Mouse (Mus musculus): ENCODE data around the gene Cdca4. TPM values are rescaled to one million over a fixed set of nuclear protein-coding genes. Genes with fewer than 3 reads are reported as not detected.

Gene Cdca4
- polyA plus RNA-seq, 1 experiment from 2014 or later = 56.6 TPM

DNA sequence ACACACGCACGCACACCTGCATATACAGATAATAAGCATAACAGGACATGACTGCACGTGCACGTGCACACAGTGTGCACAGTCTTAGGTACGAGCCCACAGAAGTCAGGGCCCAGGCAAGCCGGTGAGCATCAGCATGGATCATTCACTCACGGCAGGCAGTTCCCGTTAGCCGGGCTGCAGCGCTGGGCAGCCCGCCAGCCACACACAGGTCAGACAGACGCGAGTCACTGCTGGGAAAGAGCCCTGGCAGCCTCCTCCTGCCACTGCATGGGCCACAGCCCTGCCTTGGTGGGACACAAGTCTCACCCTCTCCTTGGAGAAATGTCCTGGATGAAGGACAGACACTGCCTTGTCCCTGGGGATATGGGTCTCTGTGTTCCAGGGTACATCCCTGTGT is 25.2 kb downstream of the Cdca4 start:
- no peak for ATAC-seq (replicated peaks; ENCODE audit: low FRiP score, low read depth)
- Histone ChIP-seq H3K4me2 (ENCODE audit: low read length) (no peak overlapping the region), H3K4me3 (replicated peaks; ENCODE audit: low read depth, low read length) (no peak overlapping the region), H3K27me3 (ENCODE audit: insufficient read depth, low read length) (no peaks in the 10 kb centered on the region), H3K27ac (no peak overlapping the region), H3K36me3 (ENCODE audit: insufficient read depth, low read length) (no peaks in the 10 kb centered on the region), H3K9ac (ENCODE audit: low read depth, low read length) (no peak overlapping the region), H3K4me1 (replicated peaks; ENCODE audit: insufficient read depth, low read length) (peaks cover 8% of the 10 kb centered on the region), H3K9me3 (replicated peaks; ENCODE audit: low read length) (no peaks in the 10 kb centered on the region)
- DNase-seq (ENCODE audit: low spot score) = no peak
- TF ChIP-seq CTCF (IDR thresholded peaks at IDR 0.05; ENCODE audit: low read depth) = no peak
- WGBS = 40% methylated on average over 13 of the region's 13 CpGs

DNA sequence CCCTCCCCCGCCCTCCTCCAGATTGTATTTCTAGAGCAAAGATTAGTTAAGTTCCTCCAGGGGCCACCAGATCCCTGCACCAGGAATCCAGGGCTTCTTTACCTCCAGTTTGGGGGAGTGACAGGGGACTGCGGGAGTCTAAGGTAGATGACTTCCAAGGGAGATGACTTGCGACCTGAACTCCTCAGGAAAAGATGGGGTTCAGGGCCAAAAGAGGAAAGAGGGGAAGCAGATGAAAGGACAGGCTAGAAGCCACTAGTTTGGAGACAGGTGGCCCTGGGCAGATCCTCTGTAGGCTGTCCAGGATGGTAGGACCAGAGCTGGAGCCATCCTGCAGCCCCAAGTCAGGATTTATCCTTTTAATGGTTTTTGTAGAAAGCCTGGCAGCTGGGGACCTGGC is 26.3 kb downstream of the Cdca4 start:
- no peaks in the 10 kb centered on the region for H3K9me3 ChIP-seq (replicated peaks; ENCODE audit: low read length)
- WGBS = 9% methylated on average over 3 of the region's 3 CpGs
- peak overlapping the region; percentile 99; the same call in 1 of the 2 replicates for H3K4me2 ChIP-seq (ENCODE audit: low read length)
- no peak overlapping the region for H3K9ac ChIP-seq (ENCODE audit: low read depth, low read length)
- H3K27ac ChIP-seq = no peak overlapping the region
- ATAC-seq (replicated peaks; ENCODE audit: low FRiP score, low read depth) (no peak), DNase-seq (ENCODE audit: low spot score) (no peak)
- no peak overlapping the region for H3K4me3 ChIP-seq (replicated peaks; ENCODE audit: low read depth, low read length)
- H3K27me3 ChIP-seq (ENCODE audit: insufficient read depth, low read length) = no peaks in the 10 kb centered on the region
- no peaks in the 10 kb centered on the region for H3K36me3 ChIP-seq (ENCODE audit: insufficient read depth, low read length)
- TF ChIP-seq CTCF (IDR thresholded peaks at IDR 0.05; ENCODE audit: low read depth) = no peak
- H3K4me1 ChIP-seq (replicated peaks; ENCODE audit: insufficient read depth, low read length) = peaks cover 8% of the 10 kb centered on the region; the same call in 1 of the 2 replicates

DNA sequence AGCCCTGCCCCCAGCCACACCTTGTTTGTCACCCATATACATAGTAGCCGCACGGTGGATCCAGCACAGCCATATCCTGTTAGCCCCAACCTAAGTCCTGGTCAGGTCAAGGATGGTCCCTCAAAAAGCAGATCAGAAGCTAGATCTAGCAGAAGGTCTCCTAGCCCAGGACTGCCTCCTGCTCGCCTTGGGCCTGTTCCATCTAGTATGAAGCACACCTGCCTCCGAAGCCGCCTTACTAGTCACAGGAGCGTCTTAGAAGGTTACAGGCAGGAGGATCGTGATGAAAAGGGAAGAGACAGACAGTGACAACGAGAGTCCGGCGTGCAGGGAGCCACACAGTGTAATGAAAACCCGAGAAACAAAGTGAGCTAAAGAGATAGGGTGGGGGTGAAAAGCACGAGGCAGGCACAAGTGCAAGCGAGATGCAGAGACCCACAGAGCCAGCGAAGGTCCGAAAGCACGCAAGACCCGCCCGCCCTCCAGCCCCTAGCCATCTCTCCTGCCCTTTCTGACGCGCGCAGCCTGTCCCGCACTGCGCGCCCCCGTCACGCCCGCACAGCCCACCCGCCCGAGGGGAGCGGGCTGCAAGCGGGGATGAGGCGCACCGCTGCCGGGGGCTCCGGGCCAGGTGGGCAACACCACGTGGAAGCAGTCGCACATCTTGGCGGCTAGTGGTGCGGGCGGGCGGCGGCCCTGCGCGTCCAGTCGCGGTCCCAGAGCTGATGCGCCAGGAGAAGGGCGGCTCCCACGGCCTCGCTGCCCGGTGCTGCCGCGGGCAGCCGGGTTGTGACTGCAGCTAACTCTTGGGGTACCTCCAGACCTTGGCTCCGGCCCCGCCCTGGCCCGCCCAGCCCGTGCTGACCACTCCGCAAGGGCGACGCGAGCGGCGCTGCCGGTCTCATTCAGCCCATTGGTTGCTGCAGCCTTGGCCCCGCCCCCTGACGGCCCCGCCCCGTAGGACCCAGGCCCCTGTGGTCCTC is 27.1 kb downstream of the Cdca4 start, which contains the start of gene Ahnak2:
TSS of gene Ahnak2 (minus strand) at position 794 of the 983 bp plus-strand sequence.
- DNase-seq (ENCODE audit: low spot score) (peak; percentile 44), ATAC-seq (replicated peaks; ENCODE audit: low FRiP score, low read depth) (peak; percentile 37)
- peaks cover 8% of the 10 kb centered on the region; the same call in 1 of the 2 replicates for H3K4me1 ChIP-seq (replicated peaks; ENCODE audit: insufficient read depth, low read length)
- H3K9me3 ChIP-seq (replicated peaks; ENCODE audit: low read length) = no peaks in the 10 kb centered on the region
- no peaks in the 10 kb centered on the region for H3K27me3 ChIP-seq (ENCODE audit: insufficient read depth, low read length)
- H3K4me3 ChIP-seq (replicated peaks; ENCODE audit: low read depth, low read length) = peak within 1 kb of the TSS; percentile 43
- WGBS = 3% methylated on average over 66 of the region's 69 CpGs
- H3K36me3 ChIP-seq (ENCODE audit: insufficient read depth, low read length) = no peaks in the 10 kb centered on the region
- H3K27ac ChIP-seq = no peak within 1 kb of the TSS
- peak within 1 kb of the TSS; percentile 41; the same call in 1 of the 2 replicates for H3K9ac ChIP-seq (ENCODE audit: low read depth, low read length)
- no peak for TF ChIP-seq CTCF (IDR thresholded peaks at IDR 0.05; ENCODE audit: low read depth)
- peak within 1 kb of the TSS; percentile 99 for H3K4me2 ChIP-seq (ENCODE audit: low read length)

DNA sequence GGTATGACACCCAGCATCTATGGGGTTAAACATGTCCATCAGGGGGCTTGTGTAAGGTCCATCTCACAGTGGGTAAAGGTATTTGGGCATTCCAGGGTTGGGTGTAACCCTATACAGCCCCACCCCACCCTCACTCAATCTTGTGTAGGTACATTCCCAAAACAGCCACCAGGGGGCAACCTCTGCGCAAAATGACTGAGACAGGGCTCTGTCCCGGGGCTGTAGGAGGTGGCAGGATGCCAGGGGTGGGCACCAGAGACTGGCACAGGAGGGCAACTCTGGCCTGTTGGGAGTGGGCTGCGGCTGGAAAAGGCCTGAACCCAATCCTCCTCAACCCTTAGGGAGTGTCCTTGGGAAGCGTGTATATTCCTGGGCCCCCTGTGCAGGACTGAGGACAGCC is 28.7 kb downstream of the Cdca4 start:
- ATAC-seq (replicated peaks; ENCODE audit: low FRiP score, low read depth) (peak; percentile 61), DNase-seq (ENCODE audit: low spot score) (peak; percentile 70)
- Histone ChIP-seq H3K9ac (ENCODE audit: low read depth, low read length) (no peak overlapping the region), H3K27ac (no peak overlapping the region), H3K9me3 (replicated peaks; ENCODE audit: low read length) (no peaks in the 10 kb centered on the region), H3K4me1 (replicated peaks; ENCODE audit: insufficient read depth, low read length) (peaks cover 8% of the 10 kb centered on the region; the same call in 1 of the 2 replicates), H3K36me3 (ENCODE audit: insufficient read depth, low read length) (no peaks in the 10 kb centered on the region), H3K27me3 (ENCODE audit: insufficient read depth, low read length) (no peaks in the 10 kb centered on the region), H3K4me3 (replicated peaks; ENCODE audit: low read depth, low read length) (no peak overlapping the region), H3K4me2 (ENCODE audit: low read length) (no peak overlapping the region)
- WGBS = 12% methylated on average over 4 of the region's 4 CpGs
- TF ChIP-seq CTCF (IDR thresholded peaks at IDR 0.05; ENCODE audit: low read depth) = peak; percentile 89

DNA sequence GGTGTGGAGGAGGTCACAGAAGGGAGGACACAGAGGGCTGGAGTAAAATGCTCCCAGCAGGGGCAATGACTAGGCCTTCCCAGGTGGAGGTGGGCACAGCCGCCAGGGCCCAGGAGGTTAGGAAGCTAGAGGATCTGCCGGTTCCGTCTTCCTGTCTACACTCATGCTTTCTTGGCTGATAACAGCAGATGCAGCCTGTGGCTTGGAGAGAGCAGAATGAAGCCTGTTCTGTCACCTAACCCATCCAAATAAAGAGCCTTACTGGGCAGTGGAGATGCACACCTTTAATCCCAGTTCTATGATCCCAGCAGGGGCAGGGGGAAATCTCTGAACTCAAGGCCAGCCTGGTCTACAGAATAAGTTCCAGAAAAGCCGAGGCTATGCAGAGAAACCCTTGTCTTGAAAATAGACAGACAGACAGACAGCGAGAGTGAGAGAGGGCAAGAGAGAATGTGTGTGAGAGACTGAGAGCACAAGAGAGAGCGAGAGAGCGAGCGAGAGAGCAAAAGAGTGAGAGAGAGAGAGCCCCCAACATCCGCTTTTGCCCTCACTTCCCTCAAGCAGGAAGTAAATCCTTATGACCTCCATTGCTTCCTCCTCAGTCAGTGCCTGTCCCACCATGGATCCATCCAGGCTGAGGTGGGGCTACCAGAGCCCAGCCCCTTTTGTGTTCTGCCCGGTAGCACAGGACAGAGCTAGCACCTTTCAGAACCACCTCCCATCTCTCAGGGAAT is 29.8 kb downstream of the Cdca4 start:
- no peak overlapping the region for H3K27ac ChIP-seq
- no peak for ATAC-seq (replicated peaks; ENCODE audit: low FRiP score, low read depth)
- no peak overlapping the region for H3K4me3 ChIP-seq (replicated peaks; ENCODE audit: low read depth, low read length)
- H3K9me3 ChIP-seq (replicated peaks; ENCODE audit: low read length) = no peaks in the 10 kb centered on the region
- no peaks in the 10 kb centered on the region for H3K36me3 ChIP-seq (ENCODE audit: insufficient read depth, low read length)
- no peak for DNase-seq (ENCODE audit: low spot score)
- 82% methylated on average over 10 of the region's 10 CpGs for WGBS
- H3K9ac ChIP-seq (ENCODE audit: low read depth, low read length) = no peak overlapping the region
- H3K4me2 ChIP-seq (ENCODE audit: low read length) = no peak overlapping the region
- peaks cover 8% of the 10 kb centered on the region; the same call in 1 of the 2 replicates for H3K4me1 ChIP-seq (replicated peaks; ENCODE audit: insufficient read depth, low read length)
- no peak for TF ChIP-seq CTCF (IDR thresholded peaks at IDR 0.05; ENCODE audit: low read depth)
- H3K27me3 ChIP-seq (ENCODE audit: insufficient read depth, low read length) = no peaks in the 10 kb centered on the region

DNA sequence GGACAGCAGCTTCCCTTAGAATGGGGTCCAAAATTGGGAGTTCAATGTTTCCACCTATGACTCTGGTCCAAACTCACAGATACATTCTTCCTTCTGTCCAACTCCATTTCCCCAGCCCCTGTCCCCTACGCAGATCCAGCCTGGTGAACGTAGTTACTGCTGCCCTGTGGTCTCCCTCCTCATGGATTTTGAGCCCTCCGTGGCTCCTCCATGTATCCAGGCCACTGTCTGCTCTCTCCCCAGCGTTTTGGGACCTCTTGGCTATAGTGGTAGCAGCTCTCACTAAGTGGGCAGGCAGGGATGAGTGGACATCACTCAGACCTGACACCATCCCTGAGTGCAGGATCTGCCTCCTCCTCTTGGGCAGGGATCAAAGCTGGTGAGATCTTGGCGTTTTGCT is 30.5 kb downstream of the Cdca4 start:
- H3K4me2 ChIP-seq (ENCODE audit: low read length) = no peak overlapping the region
- TF ChIP-seq CTCF (IDR thresholded peaks at IDR 0.05; ENCODE audit: low read depth) = no peak
- DNase-seq (ENCODE audit: low spot score) = no peak
- H3K36me3 ChIP-seq (ENCODE audit: insufficient read depth, low read length) = no peaks in the 10 kb centered on the region
- 74% methylated on average over 5 of the region's 5 CpGs for WGBS
- no peak overlapping the region for H3K9ac ChIP-seq (ENCODE audit: low read depth, low read length)
- no peak overlapping the region for H3K4me3 ChIP-seq (replicated peaks; ENCODE audit: low read depth, low read length)
- H3K9me3 ChIP-seq (replicated peaks; ENCODE audit: low read length) = no peaks in the 10 kb centered on the region
- no peaks in the 10 kb centered on the region for H3K27me3 ChIP-seq (ENCODE audit: insufficient read depth, low read length)
- ATAC-seq (replicated peaks; ENCODE audit: low FRiP score, low read depth) = no peak
- peaks cover 8% of the 10 kb centered on the region; the same call in 1 of the 2 replicates for H3K4me1 ChIP-seq (replicated peaks; ENCODE audit: insufficient read depth, low read length)
- no peak overlapping the region for H3K27ac ChIP-seq
